Mouse (Mus musculus) right cerebral cortex, postnatal 14 days (tissue): ENCODE data around the gene Sptssb.

Experiments used
- DNase-seq: peaks from one replicate; pipeline ENCODE4 v3.0.0; 2022

Sptssb gene

DNA sequence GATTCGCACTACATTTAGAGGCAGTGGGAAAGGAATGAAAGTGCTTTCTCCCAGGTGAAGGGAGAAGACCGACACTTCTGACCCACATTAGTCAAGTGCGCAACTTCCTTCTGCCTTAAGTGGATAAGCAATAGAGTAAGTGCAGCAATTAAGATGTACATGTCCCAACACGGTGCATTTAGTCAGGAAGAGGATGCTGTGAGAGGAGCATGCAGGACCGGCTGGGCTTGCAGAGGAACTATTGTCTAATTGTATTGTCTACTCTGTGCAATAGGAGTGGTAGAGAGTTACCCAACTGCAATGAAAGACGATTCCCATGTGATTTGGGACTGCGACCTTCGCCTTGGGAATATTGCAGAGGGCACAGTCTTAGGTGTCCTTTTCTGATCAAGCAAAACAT is 30.2 kb downstream of the Sptssb start:
- no peak for DNase-seq

DNA sequence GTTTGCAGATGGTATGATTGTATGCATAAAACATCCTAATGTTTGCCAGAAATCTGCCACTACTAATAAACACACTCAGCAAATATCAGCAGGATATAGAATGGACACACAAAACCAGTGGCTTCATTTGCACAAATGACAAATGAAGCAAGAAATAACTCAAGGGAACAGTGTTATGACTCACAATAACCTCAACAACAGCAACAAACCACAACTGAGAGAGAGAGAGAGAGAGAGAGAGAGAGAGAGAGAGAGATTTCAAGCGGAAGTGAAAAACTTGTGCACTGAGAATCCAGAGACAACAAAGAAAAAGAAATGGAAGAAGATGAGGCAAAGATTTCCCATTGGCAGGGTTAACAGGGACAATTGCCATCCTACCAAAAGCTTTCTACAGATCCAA is 35.2 kb downstream of the Sptssb start:
- no peak for DNase-seq

DNA sequence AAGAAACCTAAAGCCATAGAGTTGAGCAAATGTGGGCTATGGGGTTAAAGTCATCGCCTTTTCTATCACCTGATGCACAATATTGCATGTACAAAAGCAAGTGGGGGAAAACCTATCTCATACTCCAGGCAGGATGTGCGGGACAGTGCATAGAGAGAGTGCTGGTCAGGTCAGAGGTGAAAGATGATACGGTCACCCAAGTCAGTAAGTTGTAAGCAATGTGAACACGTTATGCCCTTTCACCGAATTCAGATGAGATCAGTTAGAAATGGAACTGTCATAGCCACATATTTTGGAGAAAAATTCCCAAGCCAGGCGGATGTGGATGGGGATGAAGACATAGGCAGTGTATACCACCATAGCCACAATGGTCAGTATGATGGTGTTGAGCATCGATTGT is 39.1 kb downstream of the Sptssb start:
- DNase-seq = no peak

DNA sequence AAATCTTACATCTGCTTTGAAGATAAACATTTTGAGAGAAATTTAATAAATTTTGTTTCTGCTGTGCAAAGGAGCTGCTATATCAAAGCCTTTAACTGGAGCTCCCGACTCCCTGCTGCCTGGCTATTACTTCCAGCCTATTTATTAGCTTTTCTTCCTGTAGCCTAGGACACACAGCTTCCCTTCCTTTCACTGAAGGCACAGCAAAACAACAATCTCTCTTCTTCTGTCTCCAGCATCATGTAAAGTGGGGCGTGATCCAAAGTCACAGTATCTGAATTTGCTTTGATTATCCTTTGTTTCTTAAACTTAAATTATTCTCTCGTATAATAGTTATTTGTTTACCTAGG is 39.9 kb downstream of the Sptssb start:
- DNase-seq = no peak

DNA sequence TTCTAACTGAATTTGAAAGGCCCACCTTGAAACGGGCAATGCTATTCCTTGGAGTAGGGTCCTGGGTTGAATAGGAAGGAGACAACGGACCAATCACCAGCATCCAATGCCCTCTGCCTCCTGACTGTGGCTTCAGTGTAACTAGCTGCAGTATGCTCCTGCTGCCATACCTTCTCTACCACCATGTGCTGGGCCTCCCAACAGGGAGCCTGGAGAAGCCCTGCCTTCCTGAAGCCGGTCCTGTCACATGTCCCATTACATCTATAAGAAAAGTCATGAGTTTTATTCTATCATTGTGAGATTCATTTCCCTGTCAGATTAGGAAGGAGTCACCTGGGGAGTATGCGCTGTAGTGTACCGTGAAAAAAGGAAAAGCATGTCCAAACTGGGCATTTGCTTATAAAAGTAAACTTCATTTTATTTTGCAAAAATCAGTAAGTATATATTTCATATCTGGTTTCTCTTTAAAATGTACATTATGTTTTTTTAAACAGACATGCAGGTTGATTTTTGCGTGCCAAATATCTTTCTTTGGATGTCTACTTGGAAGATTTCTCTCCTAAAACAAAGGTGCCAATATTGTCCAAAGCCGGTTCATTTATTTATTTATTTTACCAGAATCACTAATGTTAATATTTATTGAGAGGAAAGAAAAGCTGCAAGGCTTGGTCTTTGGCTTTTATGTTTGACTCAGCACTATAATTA is 40.4 kb downstream of the Sptssb start:
- DNase-seq = no peak

DNA sequence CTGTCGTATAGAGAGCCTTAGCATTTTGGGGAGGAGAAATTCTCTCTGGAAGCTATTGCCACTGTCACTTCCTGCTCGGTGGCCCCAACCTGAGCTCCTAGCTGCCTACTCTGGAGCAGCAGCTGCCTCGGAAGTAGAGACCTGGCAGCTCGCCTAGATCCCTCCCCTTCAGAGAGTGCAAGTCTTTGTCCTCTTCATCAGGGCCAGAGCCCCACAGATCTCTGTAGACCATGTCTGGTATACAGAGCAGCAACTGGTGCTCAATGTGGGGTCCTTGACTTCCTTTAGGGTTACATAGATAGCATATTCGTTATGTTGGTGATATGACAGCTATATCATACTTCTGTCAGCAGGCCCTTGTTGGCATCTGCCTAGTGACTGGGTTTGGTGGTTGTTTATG is 41.3 kb downstream of the Sptssb start:
- peak; percentile 18 for DNase-seq

DNA sequence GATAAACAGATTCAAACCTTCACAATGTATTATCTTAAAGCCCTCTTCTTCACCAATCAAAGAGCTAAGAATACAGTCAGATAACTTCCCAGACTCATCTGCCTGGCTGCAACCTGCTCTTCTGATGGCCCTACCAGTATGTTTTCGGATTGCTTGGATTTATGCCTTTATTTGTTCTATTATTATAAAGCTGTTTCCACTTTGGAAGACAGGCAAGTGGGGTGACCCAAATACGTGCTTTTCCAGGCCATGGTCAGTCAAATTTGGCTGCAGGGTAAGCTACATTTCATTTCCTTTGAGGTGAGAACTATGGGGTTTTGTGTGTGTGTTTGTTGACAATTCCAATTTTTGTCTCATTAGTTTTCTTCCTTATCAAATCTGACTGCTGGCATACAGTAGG is 43.2 kb downstream of the Sptssb start:
- DNase-seq = no peak

DNA sequence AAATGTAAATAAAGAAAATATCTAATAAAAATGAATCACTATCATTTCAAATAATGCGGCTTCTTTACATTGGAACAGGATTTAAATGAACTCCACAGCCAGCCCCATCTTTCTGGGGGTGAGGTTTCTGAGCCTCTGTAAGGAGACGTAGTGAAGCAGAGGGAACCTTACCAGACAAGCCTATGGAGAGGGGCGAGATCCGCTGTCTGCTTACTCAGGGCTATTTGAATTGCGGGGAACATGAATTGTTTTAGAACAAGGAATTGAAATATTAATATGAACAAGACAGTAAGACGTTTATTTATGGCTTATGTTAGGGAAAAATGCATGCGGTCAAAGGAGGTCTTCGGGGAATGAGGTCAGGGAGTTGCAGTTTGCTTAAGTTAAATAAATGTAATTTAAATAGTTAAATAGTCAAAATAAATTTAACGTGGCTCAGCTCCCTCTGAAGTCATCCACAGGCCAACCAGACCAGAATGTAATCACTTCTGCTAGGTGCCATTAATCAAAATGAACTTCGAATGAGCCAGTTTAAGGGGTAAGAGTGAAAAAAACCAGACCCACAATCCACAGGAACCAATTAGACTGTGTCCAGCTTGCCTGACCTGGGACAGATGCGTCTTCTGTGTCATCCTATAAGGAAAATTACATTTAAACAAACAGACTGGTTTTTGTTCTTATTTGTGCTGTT is 46.6 kb downstream of the Sptssb start:
- DNase-seq = no peak

DNA sequence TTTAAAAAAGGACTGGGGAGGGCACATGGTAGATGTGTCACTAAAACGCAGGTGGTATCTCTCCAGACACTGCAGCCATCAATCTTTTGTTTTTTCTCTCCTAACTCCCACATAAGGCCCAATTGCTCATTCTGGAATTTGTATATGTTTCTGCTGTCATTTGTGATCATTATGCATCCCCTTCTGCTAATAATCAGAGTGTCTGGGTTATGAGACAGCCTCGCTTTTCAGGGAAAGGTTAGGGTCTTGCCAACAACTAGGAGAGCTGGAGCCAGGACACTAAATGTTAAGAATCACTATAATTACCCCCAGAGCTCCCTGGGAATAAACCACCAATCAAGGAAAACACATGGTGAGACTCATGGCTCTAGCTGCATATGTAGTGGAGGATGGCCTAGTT is 47.3 kb downstream of the Sptssb start:
- DNase-seq = no peak

DNA sequence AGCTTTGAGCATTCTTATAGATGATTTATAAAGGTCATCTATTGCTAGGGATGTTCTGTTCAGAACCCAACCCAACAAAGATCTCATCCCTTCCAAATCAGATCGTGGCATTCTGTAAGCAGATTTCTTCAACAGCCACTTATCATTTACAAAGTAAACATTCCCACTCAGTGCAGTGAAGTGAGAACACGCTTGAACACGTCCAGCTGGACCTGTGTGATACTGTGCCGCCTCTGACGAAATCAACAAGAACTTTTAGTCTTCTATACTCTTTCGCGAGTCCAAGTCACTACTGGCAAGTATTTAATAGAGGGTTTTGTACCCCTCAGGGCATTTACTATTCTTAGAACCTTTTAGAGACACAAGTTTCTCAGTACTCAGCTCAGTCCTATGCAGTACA is 51.3 kb downstream of the Sptssb start:
- no peak for DNase-seq

DNA sequence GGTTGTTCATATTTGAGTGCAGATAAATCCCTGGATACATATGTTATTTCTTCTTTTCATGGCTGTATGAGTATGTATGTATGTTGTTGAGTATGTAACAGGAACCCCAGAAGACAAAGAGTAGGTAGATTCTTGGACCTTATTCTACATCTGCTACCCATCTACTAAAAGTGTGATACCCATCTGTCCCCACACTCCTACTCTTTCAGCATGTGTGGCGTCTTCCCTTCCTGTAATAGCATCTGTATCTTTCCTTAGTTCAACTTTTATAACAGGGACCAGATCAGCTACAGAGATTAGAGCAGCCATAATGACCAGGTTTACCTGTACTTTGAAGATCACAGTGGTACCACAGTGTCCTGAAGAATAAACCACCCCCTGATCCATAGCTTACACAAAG is 56.6 kb downstream of the Sptssb start:
- no peak for DNase-seq

DNA sequence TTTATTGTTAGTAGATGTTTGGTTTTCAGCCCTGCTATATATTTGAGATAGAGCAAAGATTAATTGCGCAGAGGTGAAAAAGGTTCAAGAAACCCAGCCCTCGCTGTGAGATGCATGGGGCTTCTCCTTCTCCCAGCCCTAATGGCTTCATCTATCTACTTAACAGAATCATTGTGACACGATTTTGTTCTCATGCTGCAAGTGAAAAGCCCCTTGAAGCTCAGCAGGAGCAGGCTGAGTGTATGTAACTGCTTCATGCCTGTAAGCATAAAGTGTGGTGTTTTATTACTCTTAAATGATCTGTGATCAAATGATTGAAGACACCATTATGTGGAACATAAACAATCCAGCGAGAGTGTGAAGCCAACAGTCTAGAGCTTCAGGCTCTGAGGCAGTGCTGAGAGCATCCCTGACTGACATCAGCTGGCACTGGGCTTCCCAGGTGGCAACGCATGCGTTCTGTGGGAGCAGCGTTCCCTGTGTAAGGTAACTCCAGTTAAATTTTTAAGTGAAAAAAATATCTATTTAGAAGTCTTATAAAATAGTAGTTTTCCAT is 58.8 kb downstream of the Sptssb start:
- no peak for DNase-seq

DNA sequence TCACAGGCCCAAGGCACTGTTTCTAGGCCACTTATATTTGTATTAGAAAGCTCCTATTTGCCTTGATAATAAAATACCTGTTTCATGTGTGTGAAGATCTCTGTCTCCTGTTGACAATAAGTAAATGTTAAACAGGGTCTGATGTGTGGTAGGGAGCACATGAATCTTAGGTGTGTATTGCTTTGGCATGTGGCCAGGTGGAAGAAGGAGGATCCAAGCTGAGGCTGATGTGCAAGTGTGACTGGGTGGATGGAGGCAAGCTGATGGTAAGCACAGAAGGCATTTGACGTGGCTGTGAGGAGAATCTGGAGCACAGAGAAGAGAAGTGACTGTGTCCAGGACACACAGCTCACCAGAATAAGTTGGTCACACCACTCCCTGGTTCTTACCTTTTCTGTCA is 60.6 kb downstream of the Sptssb start:
- DNase-seq = no peak

DNA sequence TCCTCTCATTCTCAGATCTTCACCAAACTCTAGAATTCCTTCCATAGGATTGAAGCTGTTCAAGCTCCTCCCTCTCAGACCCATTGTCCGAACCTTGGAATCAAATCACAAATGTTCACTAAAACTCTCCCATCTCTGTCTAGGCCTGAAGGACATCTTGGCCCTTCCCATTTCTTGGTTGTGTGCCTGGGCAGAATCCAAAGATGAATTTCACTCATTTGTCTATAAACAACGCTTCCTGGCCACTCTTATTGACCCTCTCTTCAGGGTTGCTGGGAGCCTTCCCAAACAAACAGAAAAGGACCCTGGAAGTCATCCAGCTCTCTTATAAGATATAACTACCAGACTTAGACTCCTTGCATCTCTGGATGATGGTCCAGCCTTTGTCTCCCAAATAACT is 61.8 kb downstream of the Sptssb start:
- no peak for DNase-seq

DNA sequence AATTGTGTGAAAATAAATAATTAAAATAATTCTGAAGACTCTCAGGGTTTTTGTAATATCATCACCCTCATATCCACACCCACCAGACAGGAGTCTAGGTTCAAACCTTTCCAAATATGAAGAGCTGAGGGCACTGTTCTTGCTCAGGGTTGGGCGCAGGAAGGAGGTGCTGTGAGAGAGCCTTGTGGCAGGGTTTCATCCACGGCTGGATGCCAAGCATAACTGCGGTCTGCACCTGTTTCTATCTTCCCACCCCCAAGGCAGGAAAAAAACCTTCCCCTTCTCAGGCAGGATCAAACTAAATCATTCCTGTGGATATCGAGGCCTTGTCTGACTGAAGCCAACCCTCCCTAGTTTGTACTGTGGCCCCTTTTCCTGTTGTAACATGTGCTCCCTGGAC is 62.2 kb downstream of the Sptssb start:
- DNase-seq = no peak

DNA sequence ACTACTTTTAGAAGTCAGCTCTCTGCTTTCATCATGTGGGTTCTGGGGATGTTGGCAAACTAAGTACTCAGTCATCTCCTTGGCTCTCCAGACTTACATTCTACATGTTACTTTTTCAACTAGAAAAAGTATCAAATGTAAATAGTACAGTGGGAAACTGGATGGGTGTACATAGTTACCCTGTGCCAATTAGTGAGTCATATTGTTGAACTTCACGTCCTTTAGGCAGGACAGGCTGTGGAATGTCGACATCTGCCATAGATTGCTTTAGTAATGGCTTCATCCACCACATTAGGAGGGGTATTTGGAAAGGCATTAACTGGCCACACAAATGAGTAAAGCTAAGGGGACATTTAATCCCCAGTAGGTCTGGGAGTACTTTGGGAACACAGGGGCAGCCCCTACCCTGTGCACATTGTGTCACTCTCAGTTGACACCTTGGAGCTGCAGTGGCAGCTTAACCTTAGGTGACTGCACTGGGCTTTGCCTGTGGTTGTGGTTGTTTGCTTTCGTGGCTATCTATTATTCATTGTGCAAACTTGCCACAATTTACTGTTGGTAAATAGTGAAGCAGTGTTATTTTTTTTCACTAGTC is 66.8 kb downstream of the Sptssb start:
- DNase-seq = no peak

DNA sequence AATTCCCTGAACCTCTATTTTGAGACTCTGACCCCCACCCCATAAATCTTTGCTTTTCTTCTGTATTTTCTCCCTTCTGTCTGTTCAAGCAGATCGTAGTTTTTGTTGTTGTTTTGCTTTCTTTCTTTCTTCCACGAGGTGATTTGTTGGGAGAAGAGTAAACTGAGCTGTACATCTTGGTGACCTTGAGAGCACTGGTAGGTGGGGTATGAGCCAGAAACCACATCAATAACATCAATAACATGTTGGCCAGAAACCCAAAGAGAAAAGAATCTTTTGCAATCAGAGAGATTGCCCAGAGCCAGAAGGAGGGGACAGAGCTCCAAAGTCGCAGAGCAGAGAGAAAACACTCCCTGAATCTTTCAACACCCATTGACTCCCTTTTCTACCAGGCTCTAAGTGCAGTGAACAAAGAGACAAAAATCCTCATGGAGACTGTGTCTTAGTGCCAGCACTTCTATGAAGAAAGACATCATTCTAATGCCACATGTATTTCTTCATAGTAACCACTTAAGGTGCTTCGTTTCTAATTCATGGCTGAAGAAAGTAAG is 80.4 kb downstream of the Sptssb start:
- no peak for DNase-seq

DNA sequence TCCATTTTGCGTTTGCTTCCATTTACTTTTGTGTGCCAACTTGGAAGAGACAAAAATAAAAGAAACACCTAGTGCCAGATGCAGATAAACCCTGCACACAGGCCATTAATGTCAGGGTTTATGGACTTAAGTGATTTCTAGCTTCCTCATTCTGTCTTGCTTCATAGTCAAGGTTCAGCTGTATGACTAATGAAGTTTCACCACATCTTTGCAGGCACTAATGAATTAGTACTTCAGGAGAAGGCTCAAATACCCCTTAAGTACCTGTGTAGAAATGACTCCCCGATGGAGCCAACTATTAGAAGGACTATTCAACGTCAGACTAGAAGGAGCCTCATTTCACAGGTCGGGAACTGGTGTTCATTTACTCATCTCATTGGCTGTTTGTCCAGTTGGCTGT is 86.4 kb downstream of the Sptssb start:
- no peak for DNase-seq
